10 mouse cellular contexts compared by ENCODE assay signal in genomic region chr10:63571561-63571960, GRCm38 (mm10).
"Had no signal": no experiment of that assay in that cellular context is flagged by ENCODE, and none has a peak within 500 bp of the region (broad histone marks: within the 10 kb centered on the region; RNA-seq: fewer than 3 reads in every experiment).

No protein-coding gene starts in this region.

- ATAC-seq: liver, embryonic 12.5 days; midbrain, embryonic 15.5 days had no signal

- DNase-seq: kidney, adult 8-10 months; kidney, postnatal 25 days; lung, embryonic 14.5 days; lung, postnatal 10 days; lung, postnatal 4 days; right cerebral cortex, postnatal 25 days; thymus, adult 2 months; thymus, postnatal 36 days had no signal
